Mouse (Mus musculus) urinary bladder, postnatal 0 days (tissue): ENCODE measurements around the gene Rom1. TPM values are rescaled to one million over a fixed set of nuclear protein-coding genes. Genes with fewer than 3 reads are reported as not detected.

Source experiments
- microRNA-seq: library from miRNA; unstranded; fragments of <30 nt; microRNA quantifications from one replicate; pipeline ENCODE4, GENCODE M21; 2016
- polyA plus RNA-seq: library from polyadenylated mRNA; unstranded; fragments of >200 nt; fragmentation: Nextera tagmentation; extraction: Ambion mirVana; gene quantifications from 2 replicates; pipeline ENCODE4 v1.2.1, GENCODE M21; 2015

The Rom1 gene
- polyA plus RNA-seq, result 3.6 and 4.3 TPM in 2 replicates

GRCm38 (mm10) chr19:8929224-8930088, at the start of gene Rom1, which contains the start of gene Eml3:
Gene Rom1 (minus strand): TSS chr19:8929356.
Gene Eml3 (plus strand): TSS chr19:8929552.

GRCm38 (mm10) chr19:8966590-8967372, 37.6 kb upstream of the Rom1 start, which contains the start of gene Eef1g:
Gene Eef1g (plus strand): TSS chr19:8967041.

GRCm38 (mm10) chr19:8953135-8954039, 24.2 kb upstream of the Rom1 start, which contains the start of gene Tut1:
Gene Tut1 (plus strand): TSS chr19:8953847.

GRCm38 (mm10) chr19:8941515-8942217, 12.5 kb upstream of the Rom1 start, which contains the start of gene Mta2:
Gene Mta2 (plus strand): TSS chr19:8941875.

GRCm38 (mm10) chr19:8920073-8920736, 9.0 kb downstream of the Rom1 start, which contains the start of gene B3gat3:
Gene B3gat3 (plus strand): TSS chr19:8920374.

GRCm38 (mm10) chr19:8897865-8898495, 31.2 kb downstream of the Rom1 start, which contains the start of gene Ganab:
Gene Ganab (plus strand): TSS chr19:8898071.

GRCm38 (mm10) chr19:8892829-8893766, 36.1 kb downstream of the Rom1 start, which contains the start of gene Ints5:
Gene Ints5 (plus strand): TSS chr19:8893005.

GRCm38 (mm10) chr19:8888511-8889385, 40.4 kb downstream of the Rom1 start, which contains the start of the genes 1810009A15Rik and Gm49416:
Gene 1810009A15Rik (plus strand): TSS chr19:8888853.
Gene Gm49416 (plus strand): TSS chr19:8888926.

GRCm38 (mm10) chr19:8883616-8884015, 45.5 kb downstream of the Rom1 start, which contains the start of the genes Lbhd1 and Gm49403:
Gene Lbhd1 (plus strand): TSS chr19:8883732.
Gene Gm49403 (plus strand): TSS chr19:8883930.

GRCm38 (mm10) chr19:8880311-8881033, 48.7 kb downstream of the Rom1 start, which contains the start of gene Uqcc3:
Gene Uqcc3 (minus strand): TSS chr19:8880923.

Small RNA genes within 50 kb of the gene (microRNA-seq; reads per million reads assigned to microRNA genes)
- not detected for gene Mir5136

Other genes starting within 250 kb of the Rom1 start
- 91.8 and 105 TPM in 2 replicates for gene Slc3a2, start 206.0 kb downstream of the Rom1 start, polyA plus RNA-seq
- 53.3 and 53.8 TPM in 2 replicates for gene Wdr74, start 193.5 kb downstream of the Rom1 start, polyA plus RNA-seq
- 0.46 and 1.1 TPM in 2 replicates for gene 1700092M07Rik, start 188.6 kb downstream of the Rom1 start, polyA plus RNA-seq
- gene Stx5a, start 187.9 kb downstream of the Rom1 start, polyA plus RNA-seq, result 78.0 and 83.1 TPM in 2 replicates
- gene Nxf1, start 172.3 kb downstream of the Rom1 start, polyA plus RNA-seq, result 59.7 and 64.4 TPM in 2 replicates
- gene Tmem223, start 158.4 kb downstream of the Rom1 start, polyA plus RNA-seq, result 119 and 130 TPM in 2 replicates
- 60.2 and 82.2 TPM in 2 replicates for gene Tmem179b, start 154.9 kb downstream of the Rom1 start, polyA plus RNA-seq
- gene Taf6l, start 142.9 kb downstream of the Rom1 start, polyA plus RNA-seq, result 10.3 and 11.8 TPM in 2 replicates
- gene Polr2g, start 130.8 kb downstream of the Rom1 start, polyA plus RNA-seq, result 86.5 and 92.5 TPM in 2 replicates
- 2.0 and 2.7 TPM in 2 replicates for gene Zbtb3, start 126.8 kb downstream of the Rom1 start, polyA plus RNA-seq
- gene Ttc9c, start 110.0 kb downstream of the Rom1 start, polyA plus RNA-seq, result 22.0 and 26.5 TPM in 2 replicates
- 3.1 and 3.3 TPM in 2 replicates for gene Hnrnpul2, start 109.3 kb downstream of the Rom1 start, polyA plus RNA-seq
- not detected in 2 replicates for gene AC129217.1, start 99.6 kb downstream of the Rom1 start, polyA plus RNA-seq
- 45.3 and 49.0 TPM in 2 replicates for gene Bscl2, start 91.9 kb downstream of the Rom1 start, polyA plus RNA-seq
- gene Gng3, start 90.2 kb downstream of the Rom1 start, polyA plus RNA-seq, result 0.31 and 0.96 TPM in 2 replicates
- gene Lrrn4cl, start 78.6 kb downstream of the Rom1 start, polyA plus RNA-seq, result 9.4 and 10.6 TPM in 2 replicates
- 166 and 171 TPM in 2 replicates for gene Ubxn1, start 57.9 kb downstream of the Rom1 start, polyA plus RNA-seq
- gene Uqcc3, start 48.4 kb downstream of the Rom1 start, polyA plus RNA-seq, result 49.7 and 50.5 TPM in 2 replicates
- gene Lbhd1, start 45.6 kb downstream of the Rom1 start, polyA plus RNA-seq, result 34.0 and 39.1 TPM in 2 replicates
- gene Gm49403, start 45.4 kb downstream of the Rom1 start, polyA plus RNA-seq, result not detected in 2 replicates
- 43.6 and 48.9 TPM in 2 replicates for gene 1810009A15Rik, start 40.5 kb downstream of the Rom1 start, polyA plus RNA-seq
- not detected in 2 replicates for gene Gm49416, start 40.4 kb downstream of the Rom1 start, polyA plus RNA-seq
- gene Ints5, start 36.4 kb downstream of the Rom1 start, polyA plus RNA-seq, result 17.3 and 17.5 TPM in 2 replicates
- gene Ganab, start 31.3 kb downstream of the Rom1 start, polyA plus RNA-seq, result 33.1 and 33.2 TPM in 2 replicates
- 24.3 and 24.5 TPM in 2 replicates for gene B3gat3, start 9.0 kb downstream of the Rom1 start, polyA plus RNA-seq
- 22.1 and 22.6 TPM in 2 replicates for gene Eml3, start 196 bp upstream of the Rom1 start, polyA plus RNA-seq
- 63.5 and 67.4 TPM in 2 replicates for gene Mta2, start 12.5 kb upstream of the Rom1 start, polyA plus RNA-seq
- 13.0 and 13.9 TPM in 2 replicates for gene Tut1, start 24.5 kb upstream of the Rom1 start, polyA plus RNA-seq
- gene Eef1g, start 37.7 kb upstream of the Rom1 start, polyA plus RNA-seq, result 257 TPM in 2 replicates
- 99.1 and 107 TPM in 2 replicates for gene Ahnak, start 59.9 kb upstream of the Rom1 start, polyA plus RNA-seq
- 0.30 TPM in 1 of 2 replicates, not detected in the other for gene Scgb1a1, start 158.6 kb upstream of the Rom1 start, polyA plus RNA-seq
- gene Asrgl1, start 206.3 kb upstream of the Rom1 start, polyA plus RNA-seq, result 7.1 and 7.4 TPM in 2 replicates